Mouse (Mus musculus): ENCODE data around the gene Mfng. TPM values are rescaled to one million over a fixed set of nuclear protein-coding genes. Genes with fewer than 3 reads are reported as not detected.

Mfng gene
- polyA plus RNA-seq, 1 experiment from 2014 or later, result 15.0 TPM

GRCm38 (mm10) chr15:78786411-78786818 lies 13.1 kb upstream of the Mfng start:
- H3K36me3 ChIP-seq, result no peaks in the 10 kb centered on the region
- H3K9me3 ChIP-seq, result no peaks in the 10 kb centered on the region
- H3K4me3 ChIP-seq, result no peak overlapping the region
- WGBS, result 76% methylated on average over 9 of the region's 9 CpGs
- H3K9ac ChIP-seq, result no peak overlapping the region
- peaks cover 50% of the 10 kb centered on the region for H3K27me3 ChIP-seq
- peaks cover 14% of the 10 kb centered on the region for H3K4me1 ChIP-seq
- H3K4me2 ChIP-seq (replicated peaks), result no peak overlapping the region
- H3K27ac ChIP-seq, result no peak overlapping the region
- no peak for ATAC-seq (ENCODE audit: low FRiP score, low read depth)

- H3K36me3 ChIP-seq, result no peaks in the 10 kb centered on the region
- WGBS, result 25% methylated on average over 7 of the region's 7 CpGs
- no peak for ATAC-seq (ENCODE audit: low FRiP score, low read depth)
- no peak overlapping the region for H3K9ac ChIP-seq
- peaks cover 46% of the 10 kb centered on the region for H3K27me3 ChIP-seq
- H3K9me3 ChIP-seq, result no peaks in the 10 kb centered on the region
- H3K27ac ChIP-seq, result no peak overlapping the region
- H3K4me1 ChIP-seq, result peaks cover 14% of the 10 kb centered on the region
- no peak overlapping the region for H3K4me2 ChIP-seq (replicated peaks)
- no peak overlapping the region for H3K4me3 ChIP-seq
Measured at GRCm38 (mm10) chr15:78785961-78786360, 12.7 kb upstream of the Mfng start.

GRCm38 (mm10) chr15:78785258-78785657 lies 12.0 kb upstream of the Mfng start:
- no peaks in the 10 kb centered on the region for H3K36me3 ChIP-seq
- no peak overlapping the region for H3K27ac ChIP-seq
- no peak for ATAC-seq (ENCODE audit: low FRiP score, low read depth)
- no peak overlapping the region for H3K4me3 ChIP-seq
- whole genome bisulfite sequencing, result 90% methylated on average over 7 of the region's 7 CpGs
- H3K9ac ChIP-seq, result no peak overlapping the region
- no peaks in the 10 kb centered on the region for H3K9me3 ChIP-seq
- peaks cover 10% of the 10 kb centered on the region for H3K4me1 ChIP-seq
- H3K4me2 ChIP-seq (replicated peaks), result no peak overlapping the region
- peaks cover 50% of the 10 kb centered on the region for H3K27me3 ChIP-seq

- Histone ChIP-seq H3K36me3 (no peaks in the 10 kb centered on the region), H3K27me3 (peaks cover 48% of the 10 kb centered on the region), H3K9me3 (no peaks in the 10 kb centered on the region), H3K4me1 (peaks cover 10% of the 10 kb centered on the region), H3K4me2 (replicated peaks) (no peak overlapping the region), H3K27ac (no peak overlapping the region), H3K4me3 (no peak overlapping the region), H3K9ac (no peak overlapping the region)
- no peak for ATAC-seq (ENCODE audit: low FRiP score, low read depth)
- 68% methylated on average over 5 of the region's 5 CpGs for whole genome bisulfite sequencing
Measured at GRCm38 (mm10) chr15:78784520-78784919, 11.2 kb upstream of the Mfng start.

- Histone ChIP-seq H3K27me3 (peaks cover 31% of the 10 kb centered on the region), H3K9me3 (no peaks in the 10 kb centered on the region), H3K4me1 (peaks cover 7% of the 10 kb centered on the region), H3K4me2 (replicated peaks) (no peak overlapping the region), H3K36me3 (no peaks in the 10 kb centered on the region), H3K9ac (no peak overlapping the region), H3K4me3 (no peak overlapping the region), H3K27ac (no peak overlapping the region)
- WGBS, result 65% methylated on average over 14 of the region's 14 CpGs
- no peak for ATAC-seq (ENCODE audit: low FRiP score, low read depth)
Measured at GRCm38 (mm10) chr15:78782348-78783103, 9.3 kb upstream of the Mfng start.

- Histone ChIP-seq H3K9ac (no peak overlapping the region), H3K9me3 (no peaks in the 10 kb centered on the region), H3K4me3 (no peak overlapping the region), H3K4me2 (replicated peaks) (no peak overlapping the region), H3K36me3 (no peaks in the 10 kb centered on the region), H3K4me1 (peaks cover 4% of the 10 kb centered on the region), H3K27ac (no peak overlapping the region), H3K27me3 (peaks cover 24% of the 10 kb centered on the region)
- 83% methylated on average over 7 of the region's 7 CpGs for WGBS
- ATAC-seq (ENCODE audit: low FRiP score, low read depth), result no peak
Measured at GRCm38 (mm10) chr15:78780908-78781307, 7.6 kb upstream of the Mfng start.

- Histone ChIP-seq H3K4me2 (replicated peaks) (no peak overlapping the region), H3K9ac (no peak overlapping the region), H3K27me3 (peaks cover 24% of the 10 kb centered on the region), H3K27ac (no peak overlapping the region), H3K4me3 (no peak overlapping the region), H3K9me3 (no peaks in the 10 kb centered on the region), H3K4me1 (no peaks in the 10 kb centered on the region), H3K36me3 (0 out of 2 replicates have a peak, but pooled peaks cover 3% of the 10 kb centered on the region)
- no peak for ATAC-seq (ENCODE audit: low FRiP score, low read depth)
- WGBS, result 88% methylated on average over 14 of the region's 14 CpGs
Measured at GRCm38 (mm10) chr15:78780359-78780758, 7.1 kb upstream of the Mfng start.

GRCm38 (mm10) chr15:78779690-78780089 lies 6.4 kb upstream of the Mfng start:
- Histone ChIP-seq H3K27me3 (peaks cover 24% of the 10 kb centered on the region), H3K4me2 (replicated peaks) (no peak overlapping the region), H3K4me1 (no peaks in the 10 kb centered on the region), H3K9me3 (no peaks in the 10 kb centered on the region), H3K27ac (no peak overlapping the region), H3K36me3 (0 out of 2 replicates have a peak, but pooled peaks cover 3% of the 10 kb centered on the region), H3K4me3 (no peak overlapping the region), H3K9ac (no peak overlapping the region)
- ATAC-seq (ENCODE audit: low FRiP score, low read depth), result no peak
- 90% methylated on average over 5 of the region's 5 CpGs for WGBS

GRCm38 (mm10) chr15:78779253-78779652 lies 6.0 kb upstream of the Mfng start:
- no peak overlapping the region for H3K9ac ChIP-seq
- H3K4me2 ChIP-seq (replicated peaks), result no peak overlapping the region
- H3K27ac ChIP-seq, result no peak overlapping the region
- H3K9me3 ChIP-seq, result no peaks in the 10 kb centered on the region
- no peak overlapping the region for H3K4me3 ChIP-seq
- WGBS, result 82% methylated on average over 8 of the region's 8 CpGs
- no peaks in the 10 kb centered on the region for H3K4me1 ChIP-seq
- no peak for ATAC-seq (ENCODE audit: low FRiP score, low read depth)
- H3K36me3 ChIP-seq, result 0 out of 2 replicates have a peak, but pooled peaks cover 3% of the 10 kb centered on the region
- H3K27me3 ChIP-seq, result peaks cover 21% of the 10 kb centered on the region

GRCm38 (mm10) chr15:78778077-78778870 lies 5.0 kb upstream of the Mfng start:
- peaks cover 4% of the 10 kb centered on the region; the same call in 1 of the 2 replicates for H3K4me1 ChIP-seq
- H3K27me3 ChIP-seq, result peaks cover 22% of the 10 kb centered on the region
- H3K36me3 ChIP-seq, result 0 out of 2 replicates have a peak, but pooled peaks cover 3% of the 10 kb centered on the region
- no peak overlapping the region for H3K4me2 ChIP-seq (replicated peaks)
- H3K27ac ChIP-seq, result no peak overlapping the region
- no peak overlapping the region for H3K9ac ChIP-seq
- no peaks in the 10 kb centered on the region for H3K9me3 ChIP-seq
- H3K4me3 ChIP-seq, result no peak overlapping the region
- WGBS, result 52% methylated on average over 14 of the region's 15 CpGs
- 0 out of 2 replicates have a peak, but pooled peaks have one; percentile 12 for ATAC-seq (ENCODE audit: low FRiP score, low read depth)

GRCm38 (mm10) chr15:78772856-78773255 lies 419 bp downstream of the Mfng start:
- Histone ChIP-seq H3K4me3 (peak overlapping the region; percentile 20), H3K27me3 (peaks cover 26% of the 10 kb centered on the region), H3K36me3 (0 out of 2 replicates have a peak, but pooled peaks cover 3% of the 10 kb centered on the region), H3K4me2 (replicated peaks) (peak overlapping the region; percentile 26), H3K27ac (peak overlapping the region; percentile 15; the same call in 1 of the 2 replicates), H3K9ac (0 out of 2 replicates have a peak overlapping the region, but pooled peaks have one; percentile 25), H3K9me3 (peaks cover 4% of the 10 kb centered on the region; the same call in 1 of the 2 replicates), H3K4me1 (peaks cover 14% of the 10 kb centered on the region)
- WGBS, result 37% methylated on average over 14 of the region's 14 CpGs
- no peak for ATAC-seq (ENCODE audit: low FRiP score, low read depth)

- no peak overlapping the region for H3K9ac ChIP-seq
- peaks cover 4% of the 10 kb centered on the region; the same call in 1 of the 2 replicates for H3K9me3 ChIP-seq
- H3K27me3 ChIP-seq, result peaks cover 23% of the 10 kb centered on the region
- 51% methylated on average over 4 of the region's 4 CpGs for WGBS
- H3K4me1 ChIP-seq, result peaks cover 14% of the 10 kb centered on the region
- H3K4me3 ChIP-seq, result peak overlapping the region; percentile 20; the same call in 1 of the 2 replicates
- H3K36me3 ChIP-seq, result 0 out of 2 replicates have a peak, but pooled peaks cover 3% of the 10 kb centered on the region
- peak overlapping the region; percentile 15; the same call in 1 of the 2 replicates for H3K27ac ChIP-seq
- ATAC-seq (ENCODE audit: low FRiP score, low read depth), result no peak
- peak overlapping the region; percentile 26 for H3K4me2 ChIP-seq (replicated peaks)
Measured at GRCm38 (mm10) chr15:78772368-78772763, 909 bp downstream of the Mfng start.

Measured in limb, embryonic 13.5 days (tissue).